Mouse (Mus musculus): ENCODE data around the gene Abhd12b.

Gene Abhd12b

DNA sequence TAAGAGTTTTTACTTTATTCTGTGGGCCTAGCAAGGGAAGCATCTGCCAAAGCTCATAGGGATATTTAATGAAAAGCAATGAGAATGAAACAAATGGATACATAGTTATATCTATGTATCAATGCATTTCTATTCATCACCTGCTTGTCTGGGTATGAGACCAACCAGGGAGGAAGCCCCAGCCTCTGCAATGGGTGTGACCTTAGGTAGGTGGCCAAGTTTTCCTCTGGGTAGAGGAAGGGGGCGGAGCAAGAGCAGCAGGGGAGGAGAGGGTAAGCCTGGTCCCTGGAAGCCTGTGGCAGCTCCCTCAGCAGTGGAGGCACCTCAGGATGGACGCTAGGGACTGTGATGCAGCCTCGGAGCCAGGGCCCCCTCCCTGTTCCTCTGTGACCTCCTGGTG, at the start of gene Abhd12b:
Gene Abhd12b, plus strand, starts transcription at position 301 of the 400 bp plus-strand sequence.
- no peak for TF ChIP-seq GATA4 (IDR thresholded peaks at IDR 0.05; ENCODE audit: insufficient replicate concordance, low read length)

DNA sequence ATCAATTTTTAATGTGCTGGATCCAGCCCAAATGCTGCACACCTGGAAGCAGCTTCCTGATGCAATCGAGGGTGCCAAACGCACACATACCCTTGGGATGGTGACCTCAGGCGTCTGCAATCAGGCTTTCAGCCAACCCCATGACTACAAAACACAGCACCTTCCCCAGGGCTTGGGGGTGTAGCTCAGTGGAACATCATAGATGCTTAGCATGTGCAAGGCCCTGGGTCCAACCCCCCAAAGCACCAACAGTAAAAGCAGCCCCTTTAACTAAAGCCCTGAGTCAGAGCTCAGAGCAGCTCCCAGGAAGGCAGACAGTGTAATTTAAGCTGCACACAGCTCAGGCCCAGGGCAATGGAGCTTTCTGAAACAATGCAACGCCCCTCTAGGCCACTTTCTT, 49.7 kb upstream of the Abhd12b start:
- no peak for TF ChIP-seq GATA4 (IDR thresholded peaks at IDR 0.05; ENCODE audit: insufficient replicate concordance, low read length)

DNA sequence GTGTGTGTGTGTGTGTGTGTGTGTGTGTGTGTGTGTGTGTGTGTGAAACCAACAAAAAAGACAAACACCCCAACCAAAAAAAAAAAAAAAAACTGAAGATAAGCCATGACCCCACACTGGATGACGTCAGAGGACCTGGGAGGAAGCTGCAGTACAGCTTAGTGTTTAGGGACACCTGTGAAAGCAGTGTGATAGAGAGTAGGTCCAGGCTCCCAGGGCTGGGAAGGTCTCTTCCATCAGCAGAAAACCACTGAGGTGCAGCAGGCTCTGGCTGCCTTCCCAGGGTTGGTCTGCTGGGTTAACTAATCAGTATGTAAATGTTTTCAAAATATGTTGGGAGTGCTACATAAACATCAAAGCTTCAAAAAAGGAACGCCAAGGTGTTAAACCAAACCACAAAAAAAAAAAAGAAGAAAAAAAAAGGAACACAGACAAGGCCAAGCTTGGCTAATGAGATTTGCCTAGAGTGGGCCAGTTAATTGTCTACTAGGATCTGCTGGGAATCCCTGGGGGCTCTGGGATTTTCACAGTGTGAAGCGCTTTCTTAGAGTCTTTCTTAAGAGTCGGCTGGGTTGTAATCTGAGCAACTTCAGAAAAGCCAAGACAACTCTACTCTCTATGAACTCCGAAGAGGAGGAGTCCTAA, 49.0 kb upstream of the Abhd12b start:
- no peak for TF ChIP-seq GATA4 (IDR thresholded peaks at IDR 0.05; ENCODE audit: insufficient replicate concordance, low read length)

DNA sequence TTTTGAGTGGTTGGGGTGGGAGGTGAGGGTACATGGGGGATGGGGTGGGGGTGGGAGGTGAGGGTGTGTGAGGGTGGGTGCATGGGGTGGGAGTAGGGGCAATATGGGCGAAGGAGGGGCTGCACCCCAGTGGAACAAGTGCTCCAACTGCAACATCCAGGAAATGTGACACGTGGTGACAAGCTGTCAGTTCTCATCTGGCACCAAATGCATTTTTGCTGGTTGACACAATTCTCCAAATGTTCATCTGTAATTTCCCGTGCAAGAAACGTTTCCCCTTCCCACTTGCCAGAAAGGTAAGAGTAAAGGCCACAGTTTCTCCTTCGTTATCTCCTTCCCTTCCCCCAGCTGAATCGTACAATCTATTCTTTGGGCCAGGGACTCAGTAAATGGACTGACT, 48.1 kb upstream of the Abhd12b start:
- TF ChIP-seq GATA4 (IDR thresholded peaks at IDR 0.05; ENCODE audit: insufficient replicate concordance, low read length) = no peak

DNA sequence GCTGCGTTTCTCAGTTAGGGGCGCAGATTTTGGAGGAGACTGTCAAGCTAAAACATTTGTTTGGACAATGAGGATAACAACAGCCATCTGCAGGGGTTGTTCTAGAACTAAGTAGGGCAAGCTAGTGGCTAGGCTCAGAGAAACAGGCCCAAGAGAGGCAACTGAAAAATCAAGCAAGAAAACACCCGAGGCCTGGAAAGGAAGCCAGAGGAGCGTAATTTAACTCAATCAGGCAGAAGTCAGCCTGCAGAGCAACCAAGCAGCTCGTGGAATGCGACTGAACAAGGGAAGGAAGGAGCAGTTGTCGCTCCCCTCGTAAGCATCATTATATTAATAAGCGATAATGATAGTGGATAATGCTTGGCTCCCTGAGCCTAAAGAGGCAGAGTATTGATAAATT, 47.4 kb upstream of the Abhd12b start:
- TF ChIP-seq GATA4 (IDR thresholded peaks at IDR 0.05; ENCODE audit: insufficient replicate concordance, low read length) = no peak

DNA sequence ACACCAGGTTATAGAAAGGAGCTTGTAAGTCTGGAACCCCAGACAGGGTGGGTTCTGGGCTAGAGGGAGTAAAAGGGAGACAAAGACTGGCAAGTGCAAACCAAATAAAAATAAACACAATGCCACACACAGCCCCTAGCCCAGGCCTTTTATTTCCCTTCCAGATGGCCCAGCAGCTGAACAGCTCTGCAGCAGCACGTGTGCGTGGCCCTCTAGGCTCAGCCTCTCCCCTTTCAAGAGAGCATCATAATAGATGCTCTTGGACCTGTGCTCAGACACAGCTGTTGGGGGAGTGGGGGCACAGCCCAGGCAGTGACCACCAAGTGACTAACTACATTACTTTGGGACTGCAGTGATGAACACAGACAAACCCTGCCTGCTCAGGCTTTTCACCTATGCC, 45.8 kb upstream of the Abhd12b start:
- no peak for TF ChIP-seq GATA4 (IDR thresholded peaks at IDR 0.05; ENCODE audit: insufficient replicate concordance, low read length)

DNA sequence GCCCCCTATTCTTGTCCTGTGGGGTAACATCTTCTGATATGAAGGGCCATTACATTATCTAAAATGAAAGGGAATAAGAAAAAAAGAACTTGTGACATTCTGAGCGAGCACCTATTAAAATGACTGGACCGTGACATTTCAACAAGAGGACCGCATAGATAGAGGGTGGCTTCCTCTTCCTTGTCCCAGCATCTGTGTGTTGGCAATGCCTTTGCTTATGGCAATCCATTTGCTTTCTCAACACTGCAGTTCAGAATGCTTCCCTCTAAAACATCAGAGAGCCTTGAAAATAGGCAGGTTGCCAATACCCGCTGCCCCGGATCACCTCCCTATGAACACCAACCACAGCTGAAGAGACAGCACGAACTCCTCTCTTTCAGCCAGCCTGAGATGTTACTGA, 44.0 kb upstream of the Abhd12b start:
- TF ChIP-seq GATA4 (IDR thresholded peaks at IDR 0.05; ENCODE audit: insufficient replicate concordance, low read length) = no peak

DNA sequence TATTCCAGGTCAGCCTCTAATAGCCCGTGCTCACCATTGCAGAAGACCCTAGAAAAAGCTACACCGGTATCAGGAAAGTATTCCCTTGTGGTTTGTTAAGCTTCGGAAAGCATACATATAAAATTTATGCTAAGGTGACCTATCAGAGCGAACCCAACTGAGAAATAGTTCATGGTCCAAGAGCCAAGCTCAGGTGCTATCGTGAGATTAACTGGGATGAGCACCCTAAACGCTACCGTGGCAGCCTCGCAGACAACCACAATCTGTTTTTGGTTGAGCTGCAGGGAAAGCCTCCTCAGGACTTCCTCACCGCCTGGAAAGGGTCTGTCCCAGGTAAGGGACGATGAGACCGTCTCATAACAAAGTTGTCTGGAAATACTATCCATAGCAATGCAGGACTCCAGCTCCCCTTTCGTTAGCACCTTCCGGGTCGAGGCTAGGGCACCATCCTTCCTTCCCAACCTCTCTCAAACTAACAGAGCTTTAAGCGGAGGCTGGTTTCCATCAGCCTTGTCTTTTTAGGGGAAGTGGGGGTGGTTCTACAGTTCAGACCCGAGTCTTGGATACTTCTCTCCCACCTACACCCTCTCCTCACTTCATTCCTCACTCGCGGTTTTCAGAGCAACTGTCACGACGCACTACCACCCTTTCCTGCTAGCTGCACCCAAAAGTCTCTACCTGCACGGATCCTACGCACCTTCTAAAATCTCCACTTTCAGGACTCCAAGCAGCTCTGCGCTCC, 43.4 kb upstream of the Abhd12b start:
- no peak for TF ChIP-seq GATA4 (IDR thresholded peaks at IDR 0.05; ENCODE audit: insufficient replicate concordance, low read length)

DNA sequence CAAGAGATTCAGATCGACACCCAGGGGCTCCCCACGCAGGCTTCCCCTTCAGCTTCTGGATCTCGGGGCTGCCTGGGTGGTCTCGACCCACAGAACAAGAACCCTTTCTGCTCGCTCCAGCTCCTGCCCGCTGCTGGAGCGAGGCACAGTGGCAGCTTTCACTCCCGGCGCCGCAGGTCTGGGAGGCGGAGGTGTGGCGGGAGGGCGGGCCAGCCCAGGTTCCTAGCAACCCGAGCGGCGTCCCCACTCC, 42.9 kb upstream of the Abhd12b start:
- no peak for TF ChIP-seq GATA4 (IDR thresholded peaks at IDR 0.05; ENCODE audit: insufficient replicate concordance, low read length)

DNA sequence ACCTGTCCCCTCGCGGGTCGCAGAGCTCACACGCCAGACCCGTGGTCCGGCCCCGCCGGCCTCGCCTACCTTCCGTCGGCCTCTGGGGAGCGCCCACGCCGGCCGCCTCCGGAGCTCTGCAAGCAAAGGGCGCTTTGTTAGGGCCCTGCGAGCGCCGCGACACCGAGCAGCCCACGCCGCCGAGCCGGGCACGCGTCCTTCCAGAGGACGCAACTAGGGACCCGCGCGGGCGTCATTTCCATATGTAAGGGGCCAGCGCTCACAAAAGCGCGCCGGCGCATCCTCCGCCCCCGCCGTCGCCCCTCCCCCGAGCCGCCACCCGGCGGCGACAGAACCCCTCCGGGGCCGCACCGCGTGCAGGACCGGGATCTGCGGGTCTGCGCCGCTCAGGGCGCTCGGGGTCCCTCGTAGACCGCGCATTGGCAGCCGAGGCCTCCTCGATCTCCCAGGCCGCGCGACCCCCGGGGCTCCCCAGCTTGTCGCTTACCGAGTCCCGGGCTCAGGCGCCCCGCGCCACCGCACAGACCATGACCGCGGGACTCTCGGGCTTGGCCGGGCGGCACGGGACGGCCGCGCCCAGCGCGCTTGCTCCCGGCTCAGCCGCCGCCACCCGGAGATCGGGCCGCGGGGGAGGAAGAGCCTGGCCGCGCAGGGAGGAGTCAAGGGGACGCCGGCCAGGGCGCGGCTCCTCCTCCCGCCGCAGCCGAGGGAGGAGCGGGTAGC, 42.4 kb upstream of the Abhd12b start:
- no peak for TF ChIP-seq GATA4 (IDR thresholded peaks at IDR 0.05; ENCODE audit: insufficient replicate concordance, low read length)

DNA sequence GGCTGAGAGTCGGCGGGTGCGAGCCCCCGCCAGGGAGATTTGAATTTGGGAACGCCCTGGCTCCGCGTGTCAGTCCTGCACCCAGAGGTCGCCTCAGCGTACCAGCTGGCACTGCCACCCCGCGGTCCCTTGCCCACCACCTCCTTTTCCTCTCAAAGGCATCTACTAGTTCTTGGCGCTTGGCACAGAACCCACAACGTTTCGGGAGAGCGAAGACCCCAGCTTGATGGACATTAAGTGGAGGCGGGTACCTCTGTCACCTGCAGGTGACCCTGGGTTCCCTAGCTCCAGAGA, 41.9 kb upstream of the Abhd12b start:
- no peak for TF ChIP-seq GATA4 (IDR thresholded peaks at IDR 0.05; ENCODE audit: insufficient replicate concordance, low read length)

DNA sequence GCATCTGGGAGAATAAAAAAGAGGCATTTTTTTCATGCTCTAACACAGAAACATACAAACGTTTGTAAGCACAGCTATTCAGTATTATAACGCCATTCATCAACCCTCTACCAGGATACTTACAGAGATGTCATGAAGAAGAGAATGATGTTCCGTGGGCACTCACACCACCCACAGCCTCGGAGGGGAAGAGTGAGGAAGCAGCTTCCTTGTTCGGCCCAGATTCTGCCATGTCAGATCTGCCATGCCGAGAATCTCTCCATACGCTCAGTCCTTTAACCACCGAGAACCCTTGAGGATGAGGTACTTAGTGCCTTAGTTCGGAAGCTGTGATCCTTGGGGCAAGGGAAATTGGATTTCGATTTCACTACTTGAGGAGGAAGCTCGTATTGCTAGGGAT, 40.6 kb upstream of the Abhd12b start, which contains the start of gene Nin:
Gene Nin, minus strand, starts transcription at position 367 of the 400 bp plus-strand sequence.
- TF ChIP-seq GATA4 (IDR thresholded peaks at IDR 0.05; ENCODE audit: insufficient replicate concordance, low read length) = no peak

DNA sequence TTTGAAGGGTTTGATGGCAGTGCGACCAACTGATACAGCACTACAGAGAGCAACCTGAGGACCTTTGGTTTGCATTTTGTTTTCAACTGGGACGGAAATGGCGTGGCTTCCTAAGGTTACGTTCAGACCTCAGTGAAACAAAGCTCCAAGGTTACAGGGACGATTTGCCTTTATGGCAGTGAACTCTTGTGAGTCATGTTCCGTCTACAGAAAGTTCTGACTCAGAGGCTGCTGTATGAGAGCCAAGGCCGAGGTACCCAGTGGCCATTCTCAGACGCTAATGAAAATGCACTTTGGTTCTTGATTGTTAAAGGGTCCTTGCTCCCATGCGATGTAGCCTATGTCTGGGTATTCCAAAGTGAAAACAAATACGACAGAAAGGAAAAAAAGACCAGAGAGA, 36.8 kb upstream of the Abhd12b start:
- TF ChIP-seq GATA4 (IDR thresholded peaks at IDR 0.05; ENCODE audit: insufficient replicate concordance, low read length) = no peak

DNA sequence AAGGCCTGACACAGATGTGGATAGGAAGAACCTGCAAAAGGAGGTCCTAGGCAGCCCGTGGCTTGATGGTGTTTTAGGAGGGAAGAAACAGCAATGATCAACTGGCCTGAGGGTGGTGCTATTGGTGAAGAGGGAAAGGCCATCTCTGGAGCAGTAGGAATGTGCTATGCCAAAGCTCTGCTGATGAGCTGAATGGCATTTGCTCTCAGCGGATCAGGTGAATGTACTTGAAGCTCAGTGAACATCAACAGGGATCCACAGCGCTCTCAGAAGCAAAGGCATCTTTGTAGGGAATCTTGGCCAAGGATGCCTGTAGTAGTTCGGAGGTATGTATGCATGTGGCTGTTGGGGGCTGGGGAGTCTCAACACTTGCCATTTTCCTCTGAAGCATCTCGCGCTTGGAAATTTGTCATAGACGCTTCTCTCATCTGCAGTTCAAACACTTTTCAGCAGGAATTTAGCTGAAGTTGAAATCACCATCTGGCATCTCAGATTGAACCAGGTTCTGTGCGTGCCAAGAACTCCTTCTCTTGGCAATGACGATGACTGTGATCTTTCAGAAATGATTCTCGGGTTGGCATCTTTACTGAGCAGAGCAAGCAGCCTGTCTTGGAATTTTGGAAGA, 35.1 kb upstream of the Abhd12b start:
- no peak for TF ChIP-seq GATA4 (IDR thresholded peaks at IDR 0.05; ENCODE audit: insufficient replicate concordance, low read length)

DNA sequence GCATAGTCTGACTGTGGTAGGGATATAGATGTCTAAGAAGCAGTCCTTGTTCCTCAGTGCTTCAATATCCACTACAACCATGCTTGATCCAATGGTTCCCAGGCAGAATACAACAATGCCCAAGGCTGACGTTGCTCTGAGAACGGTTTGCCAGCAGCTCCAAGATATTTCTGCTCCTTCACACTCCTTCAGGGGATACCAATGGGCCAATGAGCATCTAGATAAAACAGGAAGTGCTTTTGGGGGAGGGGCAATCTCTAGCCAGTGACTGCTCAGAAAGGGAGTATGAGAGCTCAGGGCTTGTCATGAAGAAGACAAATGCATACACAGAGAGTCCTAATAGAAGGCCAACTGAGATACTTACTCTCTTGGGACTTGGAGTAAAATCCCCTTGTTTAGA, 34.4 kb upstream of the Abhd12b start:
- TF ChIP-seq GATA4 (IDR thresholded peaks at IDR 0.05; ENCODE audit: insufficient replicate concordance, low read length) = no peak

DNA sequence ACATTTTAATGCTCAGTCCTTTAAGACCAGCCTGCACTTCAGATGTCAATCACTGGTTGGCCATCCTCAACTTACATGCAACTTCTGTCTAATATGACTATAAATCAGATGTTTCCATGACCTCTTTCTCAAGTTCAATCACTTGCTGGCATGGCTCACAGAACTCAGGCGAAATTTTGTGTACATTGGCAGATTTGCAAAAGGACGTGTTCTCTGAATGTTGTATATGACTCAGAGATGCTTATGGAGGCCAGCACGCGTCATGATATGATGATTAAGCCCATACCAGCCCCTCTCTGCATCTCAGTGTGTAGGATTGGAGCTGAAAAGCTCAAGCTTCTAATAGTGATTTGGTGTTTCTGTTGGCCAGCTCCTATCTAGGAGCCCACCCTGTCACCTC, 27.3 kb upstream of the Abhd12b start:
- TF ChIP-seq GATA4 (IDR thresholded peaks at IDR 0.05; ENCODE audit: insufficient replicate concordance, low read length) = no peak
